Mouse (Mus musculus) lung, postnatal 0 days (tissue): ENCODE measurements at regions not wholly inside any gene's neighbourhood (a gene's known extent, or its start where the extent isn't known, plus 50 kb on each side); places are given as distances from the start of the nearest gene placed in this dataset.

ENCODE experiments used
- ATAC-seq: fragments of 200-750 bp; cut with Nextera tagmentation; 2 replicates; pipeline ENCODE4 v1.8.0; 2017; ENCODE audit warnings: moderate library complexity
- DNase-seq: peaks from one replicate; pipeline ENCODE4 v3.0.0-alpha.2; 2016; ENCODE audit warnings: low spot score
- H3K27ac ChIP-seq: fragments of 300-500 bp; sonication (generic); 2 replicates; pipeline ENCODE4 v1.5.1; 2014; ENCODE audit warnings: antibody characterized with exemption, mild to moderate bottlenecking, low read length, mixed read lengths
- H3K27me3 ChIP-seq: fragments of 300-500 bp; sonication (generic); replicated peaks from 2 replicates; pipeline ENCODE4 v1.6.1; 2014; ENCODE audit warnings: low read length, mixed read lengths; ENCODE audit not compliant: insufficient read depth
- H3K36me3 ChIP-seq: fragments of 300-500 bp; sonication (generic); 2 replicates; pipeline ENCODE4 v1.6.1; 2014; ENCODE audit warnings: low read length, mixed read lengths; ENCODE audit not compliant: insufficient read depth
- H3K4me1 ChIP-seq: fragments of 300-500 bp; sonication (generic); 2 replicates; pipeline ENCODE4 v1.6.1; 2014; ENCODE audit warnings: antibody characterized with exemption, low read depth, low read length, mixed read lengths; ENCODE audit not compliant: insufficient read depth
- H3K4me2 ChIP-seq: fragments of 300-500 bp; sonication (generic); replicated peaks from 2 replicates; pipeline ENCODE4 v1.6.1; 2014; ENCODE audit warnings: low read depth, mild to moderate bottlenecking, low read length, moderate library complexity, mixed read lengths
- H3K4me3 ChIP-seq: fragments of 300-500 bp; sonication (generic); 2 replicates; pipeline ENCODE4 v1.5.1; 2014; ENCODE audit warnings: low read depth, low read length
- H3K9ac ChIP-seq: fragments of 300-500 bp; sonication (generic); replicated peaks from 2 replicates; pipeline ENCODE4 v1.6.1; 2014; ENCODE audit warnings: low read depth, mild to moderate bottlenecking
- H3K9me3 ChIP-seq: fragments of 300-500 bp; sonication (generic); 2 replicates; pipeline ENCODE4 v1.6.1; 2016; ENCODE audit warnings: low read length, mixed read lengths
- CTCF ChIP-seq: IDR thresholded peaks from 2 replicates; pipeline ENCODE4 v1.5.1; 2016; ENCODE audit warnings: antibody characterized with exemption, mild to moderate bottlenecking
- EP300 ChIP-seq: IDR thresholded peaks from 2 replicates; pipeline ENCODE4 v1.6.1; 2016; ENCODE audit warnings: antibody characterized with exemption, mild to moderate bottlenecking, control low read depth
- WGBS: fragments of 180-500 bp; shearing (Covaris S2); extraction: QIAGEN DNeasy Blood & Tissue Kit; methylation state at CpG from one replicate; pipeline ENCODE4 v1.1.7; 2014; 5-methylcytosine and 5-hydroxymethylcytosine counted together

DNA sequence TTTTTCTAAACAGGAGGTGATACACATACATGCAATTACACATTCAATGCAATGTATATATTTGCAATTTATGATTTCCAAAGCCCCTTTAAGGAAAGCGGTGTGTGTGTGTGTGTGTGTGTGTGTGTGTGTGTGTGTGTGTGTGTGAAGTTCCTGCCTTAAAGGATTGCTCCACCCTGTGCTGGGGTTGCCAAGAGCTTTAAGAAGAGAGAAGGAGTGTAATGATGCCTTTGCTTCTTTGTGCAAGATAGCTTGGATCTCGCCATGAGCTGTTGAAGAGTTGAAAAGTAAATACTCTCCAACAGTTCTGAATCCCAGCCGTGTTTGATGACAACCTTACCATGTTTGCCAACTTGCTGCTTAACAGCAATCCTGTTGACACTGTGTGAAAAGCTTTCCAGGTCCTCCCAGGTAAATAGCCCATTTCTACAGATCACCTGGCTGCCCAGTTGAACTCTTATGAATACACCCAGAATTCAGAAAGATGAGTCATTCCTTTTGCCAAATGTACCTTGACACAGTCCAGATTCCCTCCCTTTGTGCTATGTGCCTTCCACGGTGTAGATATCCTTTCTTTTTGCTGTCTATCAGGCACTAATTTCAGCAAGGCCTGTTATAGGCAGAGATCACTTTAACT is 216.3 kb downstream of the Ikzf2 start:
- ATAC-seq (peak; percentile 65), DNase-seq (peak; percentile 49)
- TF ChIP-seq EP300 (no peak), CTCF (no peak)
- H3K4me2 ChIP-seq, result no peak overlapping the region
- H3K27ac ChIP-seq, result no peak overlapping the region
- no peaks in the 10 kb centered on the region for H3K4me1 ChIP-seq
- no peak overlapping the region for H3K9ac ChIP-seq
- WGBS, result 43% methylated on average over 4 of the region's 4 CpGs
- no peaks in the 10 kb centered on the region for H3K27me3 ChIP-seq
- no peaks in the 10 kb centered on the region for H3K36me3 ChIP-seq
- H3K9me3 ChIP-seq, result no peaks in the 10 kb centered on the region
- H3K4me3 ChIP-seq, result no peak overlapping the region

DNA sequence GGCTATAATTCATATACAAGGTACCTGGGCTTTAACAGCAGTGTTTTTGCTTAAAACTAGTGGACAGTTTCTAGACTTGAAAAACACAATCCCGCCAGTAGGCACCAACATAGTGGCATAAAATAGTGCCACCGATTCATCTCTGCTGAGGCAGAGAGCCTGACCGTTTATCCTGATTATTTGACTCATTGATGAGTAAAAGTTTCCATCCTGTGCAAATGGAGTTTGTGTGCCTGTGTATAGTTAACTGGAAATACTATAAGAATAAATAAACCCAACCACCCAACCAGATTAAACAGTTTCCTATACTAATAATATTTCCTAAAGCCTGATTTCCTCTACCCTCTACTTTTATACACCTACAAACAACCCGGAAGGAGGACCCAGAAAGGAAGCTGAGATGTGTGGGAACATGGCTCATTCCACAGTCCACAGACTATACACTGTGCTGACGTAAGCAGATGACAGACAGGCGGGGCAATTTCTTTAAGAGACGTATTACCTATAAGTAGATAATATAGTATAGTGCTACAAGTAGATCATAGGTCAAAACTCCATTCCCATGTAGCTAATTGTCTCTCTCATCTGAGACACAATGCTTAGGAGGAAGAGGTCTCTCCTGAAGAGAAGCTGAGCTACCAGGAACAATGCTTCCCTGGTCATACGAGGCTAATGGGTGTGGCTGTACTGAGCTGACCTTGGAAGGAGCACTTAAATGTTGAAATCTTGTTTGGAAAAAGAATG is 217.7 kb downstream of the Ikzf2 start:
- Histone ChIP-seq H3K27ac (no peak overlapping the region), H3K4me1 (no peaks in the 10 kb centered on the region), H3K36me3 (no peaks in the 10 kb centered on the region), H3K4me3 (no peak overlapping the region), H3K4me2 (no peak overlapping the region), H3K9me3 (no peaks in the 10 kb centered on the region), H3K27me3 (no peaks in the 10 kb centered on the region), H3K9ac (no peak overlapping the region)
- ATAC-seq, result no peak
- TF ChIP-seq CTCF, result no peak
- TF ChIP-seq EP300, result no peak
- DNase-seq, result peak; percentile 10
- 76% methylated on average over 8 of the region's 8 CpGs for WGBS

DNA sequence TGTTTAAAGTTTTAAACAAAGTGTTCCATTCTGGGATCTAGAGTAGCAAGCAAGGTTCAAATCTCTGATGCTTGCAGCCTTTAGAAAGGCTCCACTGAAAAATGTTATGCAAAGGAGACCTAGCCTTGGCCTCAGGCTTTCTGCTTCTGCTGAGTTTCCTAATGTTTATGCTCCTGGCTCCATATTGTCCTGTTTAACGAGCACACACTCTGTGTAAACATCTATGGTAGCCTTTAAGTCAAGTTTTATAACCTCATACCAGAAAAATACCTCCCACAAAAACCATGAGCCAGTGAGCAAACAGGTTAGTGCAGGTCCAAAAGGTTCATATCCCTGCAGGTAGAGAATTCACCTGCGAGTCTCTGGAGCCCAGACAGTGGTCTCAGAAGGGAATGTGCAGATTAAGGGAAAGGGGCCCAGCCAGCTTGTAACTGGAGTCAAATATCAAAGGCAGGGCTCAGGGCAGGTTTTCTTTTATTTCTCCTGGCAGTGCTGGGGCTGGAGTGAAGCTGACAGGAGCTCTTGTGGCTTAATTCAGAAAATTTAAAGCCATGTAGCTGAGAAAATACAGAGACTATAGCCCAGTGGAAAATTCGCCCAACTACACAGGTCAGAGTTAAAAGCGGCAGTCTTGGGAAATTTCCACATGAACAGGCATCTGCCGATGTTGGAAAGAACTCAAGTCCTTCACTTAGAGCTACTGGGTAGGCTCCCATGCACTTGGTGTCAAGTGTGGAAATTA is 220.3 kb downstream of the Ikzf2 start:
- ATAC-seq, result peak; percentile 17; the same call in 1 of the 2 replicates
- TF ChIP-seq EP300 (no peak), CTCF (no peak)
- H3K9me3 ChIP-seq, result no peaks in the 10 kb centered on the region
- no peak overlapping the region for H3K27ac ChIP-seq
- no peaks in the 10 kb centered on the region for H3K27me3 ChIP-seq
- H3K9ac ChIP-seq, result no peak overlapping the region
- peak; percentile 32 for DNase-seq
- no peak overlapping the region for H3K4me3 ChIP-seq
- H3K4me1 ChIP-seq, result no peaks in the 10 kb centered on the region
- no peaks in the 10 kb centered on the region for H3K36me3 ChIP-seq
- no peak overlapping the region for H3K4me2 ChIP-seq
- 23% methylated on average over 5 of the region's 5 CpGs for WGBS

DNA sequence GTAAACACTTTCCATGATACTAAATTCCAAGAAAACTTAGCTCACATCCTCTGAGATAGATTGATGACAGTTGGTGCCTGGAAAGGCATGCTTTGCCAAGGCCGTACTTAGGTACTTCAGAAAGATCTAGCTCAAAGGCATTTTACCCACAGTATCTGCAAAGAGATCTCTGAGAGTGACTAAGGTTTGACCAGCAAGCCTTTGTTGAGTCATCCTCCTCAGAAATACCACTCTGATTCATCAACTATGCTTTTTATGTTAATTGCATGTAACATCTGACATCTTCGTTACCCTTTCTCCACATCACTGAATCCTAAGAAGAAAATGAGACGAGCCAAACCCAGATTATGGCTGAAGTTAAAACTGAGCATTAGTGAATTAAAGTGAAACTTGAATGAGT is 225.9 kb downstream of the Ikzf2 start:
- no peak overlapping the region for H3K4me2 ChIP-seq
- no peak for DNase-seq
- WGBS, result 74% methylated on average over 3 of the region's 3 CpGs
- no peaks in the 10 kb centered on the region for H3K9me3 ChIP-seq
- no peaks in the 10 kb centered on the region for H3K36me3 ChIP-seq
- no peaks in the 10 kb centered on the region for H3K27me3 ChIP-seq
- ATAC-seq, result no peak
- TF ChIP-seq CTCF, result no peak
- TF ChIP-seq EP300, result no peak
- H3K27ac ChIP-seq, result no peak overlapping the region
- no peak overlapping the region for H3K9ac ChIP-seq
- no peaks in the 10 kb centered on the region for H3K4me1 ChIP-seq
- no peak overlapping the region for H3K4me3 ChIP-seq

DNA sequence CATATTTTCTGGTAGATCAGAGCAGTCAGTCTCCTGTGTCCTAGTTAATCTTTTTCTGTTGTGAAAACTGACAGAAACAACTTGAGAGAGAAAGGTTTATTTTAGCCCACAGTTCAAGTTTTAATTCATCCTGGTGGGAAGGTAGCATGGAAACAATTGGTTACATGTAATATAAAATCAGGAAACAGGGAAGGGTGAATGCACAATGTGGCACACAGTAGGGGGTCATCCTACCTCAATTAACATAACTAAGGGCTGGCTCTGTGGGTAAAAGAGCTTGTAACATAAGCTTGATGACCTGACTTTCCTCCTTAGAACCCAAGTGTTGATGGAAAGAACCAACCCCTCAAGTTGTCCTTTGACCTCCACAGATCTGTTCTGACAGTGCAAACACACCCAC is 227.1 kb downstream of the Ikzf2 start:
- no peak for TF ChIP-seq CTCF
- no peak for TF ChIP-seq EP300
- no peaks in the 10 kb centered on the region for H3K9me3 ChIP-seq
- ATAC-seq, result no peak

DNA sequence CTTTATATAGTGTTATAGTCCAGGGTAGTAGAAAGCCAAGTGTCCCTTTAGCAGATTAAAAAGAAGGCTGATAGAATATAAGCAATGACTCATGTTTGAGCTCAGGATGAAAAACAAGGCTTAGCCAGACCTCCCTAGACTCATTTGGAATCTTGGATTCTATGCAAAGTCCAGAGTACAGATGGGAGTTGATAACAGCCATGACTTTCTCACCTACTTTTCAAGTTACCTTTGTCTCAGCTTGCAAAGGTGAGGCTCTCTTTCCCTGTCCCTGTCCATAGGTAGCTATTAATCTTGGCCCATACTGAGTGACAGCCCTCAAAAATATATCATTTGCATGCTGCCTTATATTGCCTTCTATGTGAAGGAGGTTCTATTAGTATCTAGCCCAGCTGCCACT is 229.6 kb downstream of the Ikzf2 start:
- Histone ChIP-seq H3K36me3 (no peaks in the 10 kb centered on the region), H3K4me1 (no peaks in the 10 kb centered on the region), H3K27ac (no peak overlapping the region), H3K9ac (no peak overlapping the region), H3K27me3 (no peaks in the 10 kb centered on the region), H3K9me3 (no peaks in the 10 kb centered on the region), H3K4me2 (no peak overlapping the region), H3K4me3 (no peak overlapping the region)
- TF ChIP-seq CTCF, result no peak
- TF ChIP-seq EP300, result no peak
- ATAC-seq, result no peak
- no peak for DNase-seq

More for the DNA sequence above, 227.1 kb downstream of the Ikzf2 start:
- H3K27me3 ChIP-seq, result no peaks in the 10 kb centered on the region
- no peak overlapping the region for H3K27ac ChIP-seq
- no peaks in the 10 kb centered on the region for H3K4me1 ChIP-seq
- no peak for DNase-seq
- no peaks in the 10 kb centered on the region for H3K36me3 ChIP-seq
- no peak overlapping the region for H3K4me3 ChIP-seq
- H3K4me2 ChIP-seq, result no peak overlapping the region
- no peak overlapping the region for H3K9ac ChIP-seq
